Mouse (Mus musculus): ENCODE measurements around the gene Gm16181.

GRCm38 (mm10) chr17:35175968-35176367 lies 44.7 kb upstream of the Gm16181 start, which contains the start of gene Aif1:
- no peak for TF ChIP-seq CTCF (conservative IDR thresholded peaks at IDR 0.05; ENCODE audit: insufficient read depth, insufficient read length, low read depth, low read length)
- TF ChIP-seq POLR2A (IDR thresholded peaks at IDR 0.05; ENCODE audit: low read depth, low read length): no peak

Measured in kidney, adult 2 months (tissue).